Comparison of ENCODE assay signal across 8 mouse cellular contexts in the genomic region with DNA sequence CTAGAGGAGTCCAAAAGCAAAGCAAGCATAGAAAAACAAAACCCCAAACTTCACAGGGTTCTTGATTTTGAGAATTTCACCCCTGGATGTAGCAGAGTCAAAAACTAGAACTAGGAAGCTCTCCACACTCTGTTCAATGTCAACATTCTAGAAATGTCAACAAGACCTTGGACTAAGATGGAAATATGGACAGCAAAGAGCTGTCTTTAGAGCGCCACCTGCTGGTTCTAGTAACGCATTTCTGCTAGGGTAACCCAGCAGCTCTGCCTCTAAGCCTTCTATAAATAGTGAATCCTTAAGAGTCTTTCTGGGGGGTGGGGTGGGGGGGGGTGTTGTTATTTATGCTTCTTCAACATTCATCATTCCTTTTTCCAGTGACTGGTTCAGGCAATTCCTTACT. TPM values are rescaled to one million over a fixed set of nuclear protein-coding genes. Genes with fewer than 3 reads are reported as not detected.
DNase-seq lines count a peak whose midpoint lies in the region; ATAC-seq and TF ChIP-seq lines count a peak whose summit lies in the region.

No protein-coding gene starts in this region.

- peaks cover 0 to 7% of the 10 kb centered on the region in 2 experiments; a peak in 2 of 4 replicates for H3K36me3 ChIP-seq in MEL (ENCODE audit: control insufficient read depth in 1 of 2, insufficient read depth in 2 of 2, low read length in 2 of 2)
- no peaks in the 10 kb centered on the region for H3K36me3 ChIP-seq in heart, embryonic 15.5 days

- H3K4me3 ChIP-seq in MEL (ENCODE audit: control insufficient read depth in 1 of 2, insufficient read depth in 1 of 2, low read depth in 2 of 2, low read length in 2 of 2): no peak overlapping the region
- no peak overlapping the region for H3K4me3 ChIP-seq in brown adipose tissue, adult 24 weeks (ENCODE audit: insufficient read depth, low read depth, low read length)
- no peak overlapping the region for H3K4me3 ChIP-seq in heart, embryonic 15.5 days

- H3K27ac ChIP-seq in MEL (ENCODE audit: control insufficient read depth, low read depth, low read length): no peak overlapping the region
- H3K27ac ChIP-seq in brown adipose tissue, adult 24 weeks (replicated peaks; ENCODE audit: low read depth, low read length): 0 out of 2 replicates have a peak overlapping the region, but pooled peaks have one; percentile 46
- no peak overlapping the region for H3K27ac ChIP-seq in heart, embryonic 15.5 days

- no peak overlapping the region for H3K9ac ChIP-seq in MEL (ENCODE audit: control insufficient read depth, low read depth, low read length, poor library complexity, severe bottlenecking)
- no peak overlapping the region for H3K9ac ChIP-seq in heart, embryonic 15.5 days

- intact Hi-C loops in left cerebral cortex, postnatal 4 days (cut with DNase I): no loop called here

- TF ChIP-seq CTCF in MEL (IDR thresholded peaks at IDR 0.05 in 2 of 3, conservative IDR thresholded peaks at IDR 0.05 in 1 of 3; ENCODE audit: control insufficient read depth in 1 of 3, insufficient read depth in 1 of 3, low read depth in 2 of 3, low read length in 3 of 3, poor library complexity in 1 of 3, severe bottlenecking in 1 of 3): peak; percentile 81 to 96 (median 81)

- no peaks in the 10 kb centered on the region for H3K27me3 ChIP-seq in MEL (ENCODE audit: control insufficient read depth in 1 of 2, insufficient read depth in 2 of 2, low read length in 2 of 2)
- H3K27me3 ChIP-seq in heart, embryonic 15.5 days: no peaks in the 10 kb centered on the region

- H3K9me3 ChIP-seq in MEL (replicated peaks; ENCODE audit: insufficient read depth, low read length): no peaks in the 10 kb centered on the region
- no peaks in the 10 kb centered on the region for H3K9me3 ChIP-seq in heart, embryonic 15.5 days (replicated peaks)

- 0% methylated on average over 2 of the region's 2 CpGs for WGBS in heart, embryonic 15.5 days

- TF ChIP-seq RAD21 in MEL (IDR thresholded peaks at IDR 0.05; ENCODE audit: low read depth, low read length): peak; percentile 95

- no peak for TF ChIP-seq POLR2A in MEL (IDR thresholded peaks at IDR 0.05; ENCODE audit: control insufficient read depth in 1 of 2, insufficient read depth in 1 of 2, low read depth in 1 of 2, low read length in 2 of 2, poor library complexity in 1 of 2)

- H3K4me1 ChIP-seq in MEL (ENCODE audit: control insufficient read depth in 1 of 2, insufficient read depth in 2 of 2, low read length in 2 of 2): peaks cover 4 to 14% of the 10 kb centered on the region in 2 experiments
- peaks cover 9% of the 10 kb centered on the region for H3K4me1 ChIP-seq in brown adipose tissue, adult 24 weeks (ENCODE audit: control insufficient read depth, insufficient read depth, insufficient read length, low read length)
- peaks cover 7% of the 10 kb centered on the region; the same call in 1 of the 2 replicates for H3K4me1 ChIP-seq in heart, embryonic 15.5 days (replicated peaks)

- peak; percentile 55 for DNase-seq in layer of hippocampus, adult 11-12 months (ENCODE audit: low spot score)
- no peak for DNase-seq in layer of hippocampus, adult 9-11 months
- DNase-seq in MEL (ENCODE audit: low read depth, low spot score): peak; percentile 87
- peak; percentile 56 for DNase-seq in left cerebral cortex, postnatal 4 days
- DNase-seq in retina, adult 2 months (ENCODE audit: low read depth, low spot score): peak; percentile 82

- TF ChIP-seq EP300 in MEL (IDR thresholded peaks at IDR 0.05; ENCODE audit: low read depth in 1 of 2, low read length in 2 of 2): no peak

- no peak overlapping the region for H3K4me2 ChIP-seq in heart, embryonic 15.5 days

- H3K79me2 ChIP-seq in MEL (ENCODE audit: control insufficient read depth, insufficient read depth, low read length, poor library complexity): no peaks in the 10 kb centered on the region

- ATAC-seq in heart, embryonic 15.5 days (replicated peaks; ENCODE audit: insufficient number of reproducible peaks, insufficient read depth, low FRiP score, low read depth): 0 out of 2 replicates have a peak, but pooled peaks have one; percentile 47
- no peak for ATAC-seq in activated CD4-positive, CD25-positive, alpha-beta regulatory T cell, adult 4 months

TF ChIP-seq in MEL, 35 proteins besides CTCF, POLR2A, EP300 and RAD21:
- TF ChIP-seq SMC3 (IDR thresholded peaks at IDR 0.05; ENCODE audit: low read depth, low read length) (peak; percentile 97), MYC (IDR thresholded peaks at IDR 0.05; ENCODE audit: low read depth, low read length) (0 out of 2 replicates have a peak, but pooled peaks have one; percentile 29), JUND (IDR thresholded peaks at IDR 0.05; ENCODE audit: low read depth, low read length) (0 out of 2 replicates have a peak, but pooled peaks have one; percentile 13), MYB (IDR thresholded peaks at IDR 0.05; ENCODE audit: low read depth, low read length) (no peak), SIN3A (IDR thresholded peaks at IDR 0.05; ENCODE audit: low read length) (peak; percentile 59), TBP (IDR thresholded peaks at IDR 0.05; ENCODE audit: low read depth, low read length) (peak; percentile 28; the same call in 1 of the 2 replicates), ZC3H11A (IDR thresholded peaks at IDR 0.05; ENCODE audit: low read depth, low read length) (peak; percentile 94), CHD1 (IDR thresholded peaks at IDR 0.05; ENCODE audit: low read depth, low read length) (no peak), ZNF384 (IDR thresholded peaks at IDR 0.05; ENCODE audit: low read depth, low read length) (0 out of 2 replicates have a peak, but pooled peaks have one; percentile 33)

RNA-seq across cellular contexts. Expression of gene Ndel1, which starts 3.2 kb away (rescaled TPM):
- 59.6 and 70.7 TPM in 2 replicates for total RNA-seq in MEL (2012; rRNA removed)
- polyA plus RNA-seq in MEL (2012; ENCODE audit: insufficient read depth in 1 of 2, insufficient read length in 2 of 2, low read depth in 1 of 2, low replicate concordance in 2 of 2, missing spikeins in 1 of 2): 10 to 100 TPM; 55.0 to 61.2 TPM
- 48.4 and 48.9 TPM in 2 replicates for polyA plus RNA-seq in brown adipose tissue, adult 24 weeks (2012; ENCODE audit: insufficient read depth, insufficient read length, missing spikeins)
- 65.5 and 69.3 TPM in 2 replicates for polyA plus RNA-seq in heart, embryonic 15.5 days (2015; fragmentation: Nextera tagmentation; extraction: Ambion mirVana)
- 10 to 100 TPM; 75.9 to 81.6 TPM for total RNA-seq in left cerebral cortex, postnatal 4 days (2021)
- polyA plus RNA-seq in activated CD4-positive, CD25-positive, alpha-beta regulatory T cell, adult 4 months (2017; shearing (Covaris generic)): 10 to 100 TPM; 31.4 to 37.2 TPM

RNA-seq across cellular contexts. Expression of gene Rnf222, which starts 13.5 kb away (rescaled TPM):
- total RNA-seq in MEL (2012; rRNA removed): 0.23 TPM in 2 replicates
- under 1 TPM in 1 of 2 experiments, not detected in 1; 0.28 TPM for polyA plus RNA-seq in MEL (2012; ENCODE audit: insufficient read depth in 1 of 2, insufficient read length in 2 of 2, low read depth in 1 of 2, low replicate concordance in 2 of 2, missing spikeins in 1 of 2)
- polyA plus RNA-seq in brown adipose tissue, adult 24 weeks (2012; ENCODE audit: insufficient read depth, insufficient read length, missing spikeins): not detected in 2 replicates
- 0.05 and 0.19 TPM in 2 replicates for polyA plus RNA-seq in heart, embryonic 15.5 days (2015; fragmentation: Nextera tagmentation; extraction: Ambion mirVana)
- total RNA-seq in left cerebral cortex, postnatal 4 days (2021): not detected
- not detected for polyA plus RNA-seq in activated CD4-positive, CD25-positive, alpha-beta regulatory T cell, adult 4 months (2017; shearing (Covaris generic))

RNA-seq across cellular contexts. Expression of gene Rpl26, which starts 26.5 kb away (rescaled TPM):
- 5,179 and 5,512 TPM in 2 replicates for total RNA-seq in MEL (2012; rRNA removed)
- 1,000 to 10,000 TPM in 1 of 2 experiments, not detected in 1; 3,167 TPM for polyA plus RNA-seq in MEL (2012; ENCODE audit: insufficient read depth in 1 of 2, insufficient read length in 2 of 2, low read depth in 1 of 2, low replicate concordance in 2 of 2, missing spikeins in 1 of 2)
- polyA plus RNA-seq in brown adipose tissue, adult 24 weeks (2012; ENCODE audit: insufficient read depth, insufficient read length, missing spikeins): 1,653 and 1,681 TPM in 2 replicates
- 507 and 557 TPM in 2 replicates for polyA plus RNA-seq in heart, embryonic 15.5 days (2015; fragmentation: Nextera tagmentation; extraction: Ambion mirVana)
- 100 to 1,000 TPM; 866 to 875 TPM for total RNA-seq in left cerebral cortex, postnatal 4 days (2021)
- polyA plus RNA-seq in activated CD4-positive, CD25-positive, alpha-beta regulatory T cell, adult 4 months (2017; shearing (Covaris generic)): 1,000 to 10,000 TPM; 2,145 to 2,203 TPM

RNA-seq across cellular contexts. Expression of gene Odf4, which starts 52.0 kb away (rescaled TPM):
- total RNA-seq in MEL (2012; rRNA removed): not detected in 2 replicates
- not detected for polyA plus RNA-seq in MEL (2012; ENCODE audit: insufficient read depth in 1 of 2, insufficient read length in 2 of 2, low read depth in 1 of 2, low replicate concordance in 2 of 2, missing spikeins in 1 of 2)
- not detected in 2 replicates for polyA plus RNA-seq in brown adipose tissue, adult 24 weeks (2012; ENCODE audit: insufficient read depth, insufficient read length, missing spikeins)
- not detected in 2 replicates for polyA plus RNA-seq in heart, embryonic 15.5 days (2015; fragmentation: Nextera tagmentation; extraction: Ambion mirVana)
- 1 to 10 TPM in 1 of 2 experiments, under 1 TPM in 1; 0.72 to 1.7 TPM for total RNA-seq in left cerebral cortex, postnatal 4 days (2021)
- polyA plus RNA-seq in activated CD4-positive, CD25-positive, alpha-beta regulatory T cell, adult 4 months (2017; shearing (Covaris generic)): not detected
